Mouse (Mus musculus) G1E (cell line): ENCODE results near the gene Taar2. TPM values are rescaled to one million over a fixed set of nuclear protein-coding genes. Genes with fewer than 3 reads are reported as not detected.
A peak's percentile ranks its signal among the peaks of the same experiment; 100 is the strongest.

ENCODE experiments used
- ATAC-seq: 2 replicates; pipeline ENCODE4 v1.8.0; 2016; ENCODE audit warnings: mild to moderate bottlenecking; ENCODE audit not compliant: insufficient number of reproducible peaks, poor library complexity, low FRiP score, severe bottlenecking; ENCODE audit errors: extremely low read depth
- DNase-seq: peaks from one replicate; pipeline ENCODE4 v3.0.0; 2012; ENCODE audit warnings: low spot score
- H3K27me3 ChIP-seq: 2 replicates; pipeline ENCODE4 v1.6.1; 2012; ENCODE audit warnings: mild to moderate bottlenecking, low read length, inconsistent platforms; ENCODE audit not compliant: insufficient read depth
- H3K36me3 ChIP-seq: replicated peaks from 2 replicates; pipeline ENCODE3; 2012; ENCODE audit warnings: mild to moderate bottlenecking, inconsistent platforms
- H3K4me1 ChIP-seq: 2 replicates; pipeline ENCODE4 v1.6.1; 2012; ENCODE audit warnings: low read depth, low read length, inconsistent platforms, mixed read lengths; ENCODE audit not compliant: insufficient read depth
- H3K4me3 ChIP-seq: 2 replicates; pipeline ENCODE4 v1.5.1; 2012; ENCODE audit warnings: low read depth, mild to moderate bottlenecking, inconsistent platforms, low read length, moderate library complexity, mixed read lengths
- H3K9me3 ChIP-seq: replicated peaks from 2 replicates; pipeline ENCODE4 v1.6.1; 2012; ENCODE audit warnings: inconsistent platforms
- CTCF ChIP-seq: IDR thresholded peaks from 2 replicates; pipeline ENCODE4 v1.5.1; 2012; ENCODE audit warnings: low read depth, low read length, inconsistent platforms, mixed read lengths
- GATA1 ChIP-seq: IDR thresholded peaks from 2 replicates; pipeline ENCODE4 v1.6.1; 2012; ENCODE audit warnings: borderline replicate concordance, low read length, inconsistent platforms, mixed read lengths
- GATA2 ChIP-seq: IDR thresholded peaks from 2 replicates; pipeline ENCODE4 v1.6.1; 2012; ENCODE audit warnings: low read depth, low read length, inconsistent platforms, borderline replicate concordance
- POLR2AphosphoS5 ChIP-seq: IDR thresholded peaks from 2 replicates; pipeline ENCODE4 v1.6.1; 2012; ENCODE audit warnings: low read depth, low read length, inconsistent platforms; ENCODE audit not compliant: insufficient replicate concordance
- TAL1 ChIP-seq: conservative IDR thresholded peaks from 2 replicates; pipeline ENCODE4 v1.6.1; 2012; ENCODE audit warnings: low read depth, low read length, inconsistent platforms, mixed read lengths
- polyA plus RNA-seq: library from polyadenylated mRNA; stranded (reverse); fragments of >175 nt; gene quantifications from 2 replicates; pipeline ENCODE4 v1.2.3, GENCODE M21; 2012
- total RNA-seq, 2 experiments: library from RNA; stranded (forward) in 1 of 2; stranded (reverse) in 1 of 2; fragments of 200-1000 nt in 1 of 2; fragments of >200 nt in 1 of 2; fragmentation: Nextera tagmentation in 1 of 2; gene quantifications; 2 replicates each; pipeline ENCODE4 v1.2.3; 2014 to 2017

Taar2 gene
- total and polyA plus RNA-seq, 3 experiments, result not detected

- ATAC-seq (no peak), DNase-seq (no peak)
- Histone ChIP-seq H3K27me3 (no peaks in the 10 kb centered on the region), H3K4me3 (no peak overlapping the region), H3K4me1 (no peaks in the 10 kb centered on the region), H3K9me3 (no peaks in the 10 kb centered on the region), H3K36me3 (no peaks in the 10 kb centered on the region)
- no peak for TF ChIP-seq GATA2
Observed at GRCm38 (mm10) chr10:23959071-23959470, 20.7 kb downstream of the Taar2 start.

- Histone ChIP-seq H3K4me1 (no peaks in the 10 kb centered on the region), H3K36me3 (no peaks in the 10 kb centered on the region), H3K9me3 (no peaks in the 10 kb centered on the region), H3K27me3 (no peaks in the 10 kb centered on the region), H3K4me3 (no peak within 1 kb of the TSS)
- DNase-seq (no peak), ATAC-seq (no peak)
- TF ChIP-seq TAL1, result no peak
- TF ChIP-seq CTCF, result no peak
- no peak for TF ChIP-seq GATA1
- no peak for TF ChIP-seq POLR2AphosphoS5
- TF ChIP-seq GATA2, result no peak
Observed at GRCm38 (mm10) chr10:23960444-23960915, 22.1 kb downstream of the Taar2 start, which contains the start of gene Taar4. Taar4 (plus strand) TSS chr10:23960494.

- Histone ChIP-seq H3K9me3 (no peaks in the 10 kb centered on the region), H3K27me3 (0 out of 2 replicates have a peak, but pooled peaks cover 2% of the 10 kb centered on the region), H3K36me3 (no peaks in the 10 kb centered on the region), H3K4me1 (no peaks in the 10 kb centered on the region), H3K4me3 (no peak overlapping the region)
- TF ChIP-seq TAL1 (no peak), CTCF (no peak), GATA2 (no peak)
- DNase-seq (no peak), ATAC-seq (no peak)
Observed at GRCm38 (mm10) chr10:23963444-23963843, 25.1 kb downstream of the Taar2 start.

GRCm38 (mm10) chr10:23964921-23965610 lies 26.7 kb downstream of the Taar2 start:
- Histone ChIP-seq H3K9me3 (no peaks in the 10 kb centered on the region), H3K4me1 (no peaks in the 10 kb centered on the region), H3K4me3 (no peak overlapping the region), H3K36me3 (no peaks in the 10 kb centered on the region), H3K27me3 (0 out of 2 replicates have a peak, but pooled peaks cover 5% of the 10 kb centered on the region)
- no peak for TF ChIP-seq CTCF
- no peak for TF ChIP-seq TAL1
- no peak for TF ChIP-seq GATA2
- no peak for TF ChIP-seq GATA1
- DNase-seq (no peak), ATAC-seq (peak; percentile 15; the same call in 1 of the 2 replicates)

GRCm38 (mm10) chr10:23970656-23971165 lies 32.3 kb downstream of the Taar2 start, which contains the start of gene Taar5:
Taar5 (plus strand) TSS chr10:23970706.
- H3K4me3 ChIP-seq, result no peak within 1 kb of the TSS
- TF ChIP-seq GATA1 (no peak), TAL1 (no peak), GATA2 (no peak), CTCF (no peak), POLR2AphosphoS5 (no peak)

GRCm38 (mm10) chr10:23971256-23971655 lies 32.9 kb downstream of the Taar2 start:
- Histone ChIP-seq H3K27me3 (peaks cover 14% of the 10 kb centered on the region; the same call in 1 of the 2 replicates), H3K9me3 (no peaks in the 10 kb centered on the region), H3K4me1 (no peaks in the 10 kb centered on the region), H3K36me3 (no peaks in the 10 kb centered on the region), H3K4me3 (no peak overlapping the region)
- TF ChIP-seq GATA1 (no peak), POLR2AphosphoS5 (no peak), CTCF (no peak), TAL1 (no peak), GATA2 (no peak)
- no peak for DNase-seq
- ATAC-seq, result no peak

More at GRCm38 (mm10) chr10:23970656-23971165, 32.3 kb downstream of the Taar2 start, which contains the start of gene Taar5:
- DNase-seq (no peak), ATAC-seq (no peak)
- no peaks in the 10 kb centered on the region for H3K9me3 ChIP-seq
- H3K27me3 ChIP-seq, result peaks cover 14% of the 10 kb centered on the region; the same call in 1 of the 2 replicates
- H3K36me3 ChIP-seq, result no peaks in the 10 kb centered on the region
- H3K4me1 ChIP-seq, result no peaks in the 10 kb centered on the region
